Mouse (Mus musculus) neural tube, embryonic 12.5 days (tissue): ENCODE data around the gene Gp9. TPM values are rescaled to one million over a fixed set of nuclear protein-coding genes. Genes with fewer than 3 reads are reported as not detected.
A peak's percentile ranks its signal among the peaks of the same experiment; 100 is the strongest.

Experiments used
- ATAC-seq: fragments of 200-750 bp; cut with Nextera tagmentation; 2 replicates; pipeline ENCODE4 v1.8.0; 2017; ENCODE audit warnings: low read depth, mild to moderate bottlenecking, moderate TSS enrichment, moderate library complexity; ENCODE audit not compliant: low FRiP score
- H3K27ac ChIP-seq: fragments of 300-500 bp; sonication (generic); 2 replicates; pipeline ENCODE4 v1.5.1; 2016
- H3K27me3 ChIP-seq: fragments of 300-500 bp; sonication (generic); replicated peaks from 2 replicates; pipeline ENCODE4 v1.6.1; 2016; ENCODE audit warnings: mild to moderate bottlenecking
- H3K36me3 ChIP-seq: fragments of 300-500 bp; sonication (generic); 2 replicates; pipeline ENCODE4 v1.6.1; 2016; ENCODE audit warnings: mild to moderate bottlenecking
- H3K4me1 ChIP-seq: fragments of 300-500 bp; sonication (generic); 2 replicates; pipeline ENCODE4 v1.6.1; 2016
- H3K4me2 ChIP-seq: fragments of 300-500 bp; sonication (generic); replicated peaks from 2 replicates; pipeline ENCODE4 v1.6.1; 2016; ENCODE audit warnings: mild to moderate bottlenecking
- H3K4me3 ChIP-seq: fragments of 300-500 bp; sonication (generic); 2 replicates; pipeline ENCODE4 v1.5.1; 2016
- H3K9ac ChIP-seq: fragments of 300-500 bp; sonication (generic); 2 replicates; pipeline ENCODE4 v1.6.1; 2016; ENCODE audit warnings: mild to moderate bottlenecking
- H3K9me3 ChIP-seq: fragments of 300-500 bp; sonication (generic); 2 replicates; pipeline ENCODE4 v1.6.1; 2016; ENCODE audit warnings: mild to moderate bottlenecking
- WGBS: fragments of 180-500 bp; shearing (Covaris S2); methylation state at CpG from one replicate; pipeline ENCODE4 v1.1.7; 2016; 5-methylcytosine and 5-hydroxymethylcytosine counted together
- polyA plus RNA-seq: library from polyadenylated mRNA; unstranded; fragments of >200 nt; fragmentation: Nextera tagmentation; extraction: Ambion mirVana; gene quantifications from 2 replicates; pipeline ENCODE4 v1.2.1, GENCODE M21; 2016

Gene Gp9
- 1.6 and 2.8 TPM in 2 replicates for polyA plus RNA-seq

DNA sequence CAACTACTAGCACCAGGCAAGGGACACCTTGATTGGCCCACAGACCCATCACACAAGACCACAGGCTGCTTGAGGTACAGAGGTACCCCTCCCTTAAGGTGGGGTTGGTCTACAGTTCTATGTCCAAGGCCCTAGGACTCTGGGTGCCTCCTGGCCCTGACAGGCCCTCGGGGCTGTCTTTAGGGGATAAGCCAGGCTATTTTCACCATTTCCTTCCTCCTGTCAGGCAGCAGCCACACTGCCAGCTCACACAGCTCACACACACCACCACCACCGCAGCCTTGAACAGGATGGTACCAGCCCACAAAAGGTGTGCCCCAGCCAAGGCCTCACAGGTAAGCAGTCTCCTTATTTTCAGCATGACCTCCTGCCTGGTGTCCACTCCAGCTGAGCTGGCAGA, at the start of gene Gp9:
Gene Gp9, plus strand, starts transcription at position 231 of the 400 bp plus-strand sequence.
- Histone ChIP-seq H3K4me1 (no peaks in the 10 kb centered on the region), H3K36me3 (no peaks in the 10 kb centered on the region), H3K4me2 (no peak within 1 kb of the TSS), H3K9me3 (no peaks in the 10 kb centered on the region), H3K4me3 (no peak within 1 kb of the TSS), H3K27ac (no peak within 1 kb of the TSS), H3K9ac (no peak within 1 kb of the TSS), H3K27me3 (no peaks in the 10 kb centered on the region)
- WGBS: 70% methylated on average over 2 of the region's 2 CpGs
- ATAC-seq: no peak

DNA sequence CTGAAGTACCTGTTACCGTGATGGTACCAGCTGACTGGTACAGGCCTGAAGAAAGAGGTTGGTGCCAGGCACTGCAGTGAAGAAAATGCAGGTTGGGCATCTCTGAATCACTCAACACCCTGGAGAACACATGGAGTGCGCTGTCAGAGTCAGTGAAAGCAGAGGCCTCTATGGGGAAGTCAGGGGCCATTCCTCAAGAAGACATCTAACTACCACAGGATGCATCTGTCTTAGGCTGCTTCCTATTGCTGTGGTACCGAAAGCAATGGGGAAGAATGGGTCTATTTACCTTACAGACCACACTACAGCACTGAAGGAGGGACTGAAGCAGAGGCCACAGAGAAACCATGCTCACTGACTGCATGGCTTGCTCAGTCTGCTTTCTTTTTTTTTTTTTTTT, 49.8 kb upstream of the Gp9 start:
- Histone ChIP-seq H3K4me3 (no peak overlapping the region), H3K36me3 (no peaks in the 10 kb centered on the region), H3K4me1 (peaks cover 27% of the 10 kb centered on the region), H3K9ac (no peak overlapping the region), H3K27me3 (peaks cover 22% of the 10 kb centered on the region), H3K4me2 (no peak overlapping the region), H3K27ac (no peak overlapping the region), H3K9me3 (no peaks in the 10 kb centered on the region)
- ATAC-seq: no peak
- WGBS: 72% methylated on average over 3 of the region's 3 CpGs

DNA sequence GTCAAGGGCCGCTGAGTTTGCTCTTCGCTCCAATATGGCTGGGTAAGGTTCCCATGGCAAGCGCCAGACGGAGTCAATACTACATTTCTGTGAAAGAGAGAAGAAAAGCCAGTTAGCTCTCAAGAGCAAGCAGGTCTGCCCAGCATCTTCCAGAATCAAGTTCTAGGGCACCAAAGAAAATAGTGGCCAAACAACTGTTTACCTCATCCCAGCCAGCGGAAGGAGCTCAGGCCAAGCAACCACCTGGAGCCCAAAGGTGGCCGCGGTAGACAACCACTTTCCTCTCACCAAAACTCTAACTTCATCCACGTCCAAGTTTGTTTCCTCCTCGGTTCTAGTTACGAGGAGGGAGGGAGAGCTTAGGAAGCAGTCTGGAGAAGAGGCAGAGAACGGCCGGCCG, 47.7 kb upstream of the Gp9 start:
- peak overlapping the region; percentile 68 for H3K4me3 ChIP-seq
- no peak for ATAC-seq
- no peak overlapping the region for H3K27ac ChIP-seq
- peaks cover 31% of the 10 kb centered on the region for H3K4me1 ChIP-seq
- WGBS: 19% methylated on average over 13 of the region's 13 CpGs
- no peaks in the 10 kb centered on the region for H3K36me3 ChIP-seq
- peaks cover 31% of the 10 kb centered on the region for H3K27me3 ChIP-seq
- H3K9ac ChIP-seq: peak overlapping the region; percentile 74
- peak overlapping the region; percentile 74 for H3K4me2 ChIP-seq
- H3K9me3 ChIP-seq: no peaks in the 10 kb centered on the region

DNA sequence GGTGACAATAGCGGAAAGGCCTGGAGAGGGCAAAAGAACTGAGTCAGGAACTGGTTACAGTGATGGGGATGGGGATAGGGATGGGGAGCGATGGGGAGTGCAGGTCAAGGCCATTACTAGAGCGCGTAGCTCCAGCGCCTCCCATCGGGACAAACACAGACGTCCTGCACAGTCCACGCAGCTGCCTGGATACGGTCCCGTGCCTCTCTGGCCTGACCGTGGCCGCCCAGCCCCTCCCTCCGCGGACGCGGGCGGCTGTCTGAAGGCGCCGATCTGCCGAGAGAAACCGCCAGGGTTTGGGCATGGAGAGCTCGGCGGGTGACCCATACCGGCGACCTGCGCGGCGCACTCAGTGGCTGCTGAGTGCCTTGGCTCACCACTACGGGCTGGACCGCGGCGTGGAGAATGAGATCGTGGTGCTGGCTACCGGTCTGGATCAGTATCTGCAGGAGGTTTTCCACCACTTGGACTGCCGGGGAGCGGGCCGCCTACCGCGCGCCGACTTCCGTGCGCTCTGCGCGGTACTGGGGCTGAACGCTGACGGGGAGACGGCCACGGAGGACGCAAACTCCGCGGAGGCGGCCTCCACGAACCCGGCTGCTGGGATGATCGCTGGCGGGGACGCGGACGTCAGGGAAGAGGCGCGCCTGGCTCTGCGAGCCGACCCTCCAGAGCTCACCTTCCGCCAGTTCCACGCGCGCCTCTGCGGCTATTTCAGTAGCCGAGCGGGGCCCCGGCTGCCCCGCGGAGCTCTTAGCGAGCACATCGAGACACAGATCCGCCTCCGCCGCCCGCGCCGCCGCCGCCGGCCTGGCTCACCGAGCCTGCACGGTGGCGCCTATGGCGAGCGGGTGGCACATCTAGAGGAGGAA, 47.0 kb upstream of the Gp9 start, which contains the start of gene Efcc1:
Gene Efcc1, plus strand, starts transcription at position 279 of the 872 bp plus-strand sequence.
- Histone ChIP-seq H3K27me3 (peaks cover 31% of the 10 kb centered on the region), H3K9me3 (no peaks in the 10 kb centered on the region), H3K4me1 (peaks cover 31% of the 10 kb centered on the region), H3K4me3 (peak within 1 kb of the TSS; percentile 68), H3K4me2 (peak within 1 kb of the TSS; percentile 74), H3K36me3 (no peaks in the 10 kb centered on the region), H3K27ac (no peak within 1 kb of the TSS; the same call in 1 of the 2 replicates), H3K9ac (peak within 1 kb of the TSS; percentile 74)
- peak; percentile 81 for ATAC-seq
- under 1% methylated on average over 89 of the region's 90 CpGs for WGBS

DNA sequence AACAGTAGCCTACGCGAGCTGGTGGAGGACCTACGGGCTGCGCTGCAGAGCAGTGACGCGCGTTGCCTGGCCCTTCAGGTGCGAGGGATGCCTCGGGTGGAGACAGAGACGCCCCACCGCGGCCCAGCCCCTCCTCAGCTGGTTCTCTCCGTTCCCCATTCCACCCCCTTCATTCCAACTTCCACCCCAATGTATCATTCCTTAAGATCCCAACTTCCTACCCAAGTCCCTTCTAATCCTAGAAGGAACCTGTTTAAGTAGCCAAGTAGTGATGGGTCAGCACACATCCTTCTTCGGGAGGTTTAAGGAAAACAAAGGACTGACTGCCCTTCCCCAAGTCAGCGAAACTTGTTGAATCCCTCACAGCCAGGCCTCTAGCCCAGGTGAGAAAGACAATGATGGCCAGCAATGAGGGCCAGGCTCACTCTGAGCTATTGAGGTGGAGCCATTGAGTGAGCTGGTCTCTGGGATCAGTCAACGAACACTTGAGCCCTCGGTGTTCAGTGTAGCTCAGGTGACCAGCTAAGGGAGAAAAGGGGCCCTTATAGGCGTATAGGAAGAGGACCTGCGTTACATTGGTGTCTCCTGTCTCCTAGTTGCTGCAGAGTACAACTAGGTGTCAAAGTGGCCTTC, 46.3 kb upstream of the Gp9 start:
- 3% methylated on average over 19 of the region's 19 CpGs for WGBS
- ATAC-seq: peak; percentile 57
- H3K27me3 ChIP-seq: peaks cover 31% of the 10 kb centered on the region

GRCm38 (mm10) chr6:87732151-87733011, 45.5 kb upstream of the Gp9 start:
- WGBS: 1% methylated on average over 51 of the region's 53 CpGs

More for the DNA sequence above, 46.3 kb upstream of the Gp9 start:
- Histone ChIP-seq H3K27ac (no peak overlapping the region; the same call in 1 of the 2 replicates), H3K9ac (peak overlapping the region; percentile 74), H3K4me3 (peak overlapping the region; percentile 68), H3K36me3 (no peaks in the 10 kb centered on the region), H3K9me3 (no peaks in the 10 kb centered on the region), H3K4me2 (peak overlapping the region; percentile 74), H3K4me1 (peaks cover 31% of the 10 kb centered on the region)

DNA sequence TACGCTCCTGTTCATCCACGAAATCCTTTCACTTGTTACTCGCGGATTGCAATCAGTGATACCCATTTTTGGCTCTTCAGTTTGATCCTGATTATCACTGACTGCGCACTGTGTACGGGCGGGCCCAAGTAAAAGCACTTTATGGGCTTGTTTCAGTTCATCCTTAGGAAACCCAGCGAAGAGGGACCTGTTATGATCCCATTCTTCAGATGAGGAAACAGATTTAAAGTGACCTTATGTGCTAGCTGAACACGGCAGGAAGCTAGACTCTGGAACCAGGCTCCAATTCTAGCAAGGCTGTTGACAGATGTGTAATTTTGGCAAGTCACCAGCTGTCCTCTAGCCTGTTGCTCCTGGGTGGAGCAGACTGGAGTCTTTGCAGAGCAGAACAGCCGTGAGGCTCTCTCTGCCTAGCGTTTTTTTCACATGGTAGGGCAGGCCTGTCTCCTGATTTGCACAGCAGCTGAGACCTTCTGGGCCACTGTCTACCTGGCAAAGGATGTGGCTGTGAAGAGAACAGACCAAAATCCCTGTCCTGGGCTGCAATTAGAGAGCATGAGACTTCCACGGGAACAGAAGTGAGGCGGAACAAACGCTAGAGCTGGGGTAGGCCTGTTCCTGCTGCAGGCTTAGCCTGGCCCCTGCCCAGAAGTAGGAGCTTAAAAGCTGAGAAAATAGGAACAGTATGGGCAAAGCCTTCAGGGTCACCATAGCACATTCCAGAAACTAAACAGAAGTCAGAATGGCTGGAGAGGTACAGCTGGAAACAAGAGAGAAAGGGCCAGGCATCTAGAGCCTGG, 44.5 kb upstream of the Gp9 start:
- peak overlapping the region; percentile 8; the same call in 1 of the 2 replicates for H3K9ac ChIP-seq

More at GRCm38 (mm10) chr6:87732151-87733011, 45.5 kb upstream of the Gp9 start:
- peak overlapping the region; percentile 74 for H3K9ac ChIP-seq
- H3K4me1 ChIP-seq: peaks cover 31% of the 10 kb centered on the region
- peaks cover 31% of the 10 kb centered on the region for H3K27me3 ChIP-seq
- peak overlapping the region; percentile 74 for H3K4me2 ChIP-seq
- no peaks in the 10 kb centered on the region for H3K36me3 ChIP-seq
- no peak for ATAC-seq
- no peak overlapping the region for H3K27ac ChIP-seq
- peak overlapping the region; percentile 42 for H3K4me3 ChIP-seq
- no peaks in the 10 kb centered on the region for H3K9me3 ChIP-seq

DNA sequence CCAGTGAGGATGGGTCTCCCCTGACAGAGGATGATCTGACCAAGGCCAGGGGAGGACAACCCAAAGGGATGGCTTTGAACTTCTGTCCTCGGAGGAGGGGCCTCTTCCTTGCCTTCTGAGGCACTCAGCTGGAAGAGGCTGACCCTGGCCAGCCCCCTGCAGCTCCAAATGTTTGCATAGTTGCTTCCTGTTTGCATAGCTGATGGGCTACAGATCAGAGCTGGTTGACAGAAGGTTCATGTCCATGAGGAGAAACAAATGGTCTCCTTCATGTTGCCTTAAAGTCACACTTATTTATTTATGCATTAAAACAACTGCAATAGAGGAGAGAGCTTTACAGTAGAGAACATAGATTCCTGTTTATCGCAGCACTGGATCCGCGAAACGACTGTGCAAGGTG, 43.7 kb upstream of the Gp9 start:
- no peak for ATAC-seq
- Histone ChIP-seq H3K9me3 (no peaks in the 10 kb centered on the region), H3K9ac (no peak overlapping the region), H3K27me3 (peaks cover 31% of the 10 kb centered on the region), H3K36me3 (no peaks in the 10 kb centered on the region), H3K4me2 (no peak overlapping the region), H3K4me3 (no peak overlapping the region), H3K4me1 (peaks cover 44% of the 10 kb centered on the region), H3K27ac (no peak overlapping the region)
- WGBS: 59% methylated on average over 5 of the region's 5 CpGs

More for the DNA sequence above, 44.5 kb upstream of the Gp9 start:
- peak overlapping the region; percentile 74 for H3K4me2 ChIP-seq
- H3K27ac ChIP-seq: no peak overlapping the region
- 22% methylated on average over 14 of the region's 14 CpGs for WGBS
- peaks cover 39% of the 10 kb centered on the region for H3K4me1 ChIP-seq
- no peak for ATAC-seq
- peaks cover 31% of the 10 kb centered on the region for H3K27me3 ChIP-seq
- no peaks in the 10 kb centered on the region for H3K9me3 ChIP-seq
- no peaks in the 10 kb centered on the region for H3K36me3 ChIP-seq
- H3K4me3 ChIP-seq: peak overlapping the region; percentile 42

DNA sequence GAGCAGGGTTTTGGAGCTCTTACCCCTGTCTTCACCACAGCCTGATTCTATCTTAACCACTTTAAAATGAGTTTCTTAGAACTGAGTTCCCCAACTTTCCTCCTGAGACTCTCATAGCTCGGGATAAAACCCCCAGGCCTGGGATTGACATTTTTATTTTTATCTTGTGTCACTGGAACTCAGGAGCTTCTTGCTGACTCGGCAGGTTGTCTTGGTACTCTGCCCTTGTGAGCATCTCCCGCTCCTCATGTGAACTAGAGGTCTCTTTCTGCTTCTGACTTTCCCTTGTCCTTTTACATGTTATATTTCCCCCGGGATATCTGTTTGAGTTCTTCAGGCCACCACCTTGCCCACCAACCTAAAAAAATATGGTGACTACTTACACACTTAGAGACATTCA, 40.9 kb upstream of the Gp9 start:
- no peak overlapping the region for H3K9ac ChIP-seq

DNA sequence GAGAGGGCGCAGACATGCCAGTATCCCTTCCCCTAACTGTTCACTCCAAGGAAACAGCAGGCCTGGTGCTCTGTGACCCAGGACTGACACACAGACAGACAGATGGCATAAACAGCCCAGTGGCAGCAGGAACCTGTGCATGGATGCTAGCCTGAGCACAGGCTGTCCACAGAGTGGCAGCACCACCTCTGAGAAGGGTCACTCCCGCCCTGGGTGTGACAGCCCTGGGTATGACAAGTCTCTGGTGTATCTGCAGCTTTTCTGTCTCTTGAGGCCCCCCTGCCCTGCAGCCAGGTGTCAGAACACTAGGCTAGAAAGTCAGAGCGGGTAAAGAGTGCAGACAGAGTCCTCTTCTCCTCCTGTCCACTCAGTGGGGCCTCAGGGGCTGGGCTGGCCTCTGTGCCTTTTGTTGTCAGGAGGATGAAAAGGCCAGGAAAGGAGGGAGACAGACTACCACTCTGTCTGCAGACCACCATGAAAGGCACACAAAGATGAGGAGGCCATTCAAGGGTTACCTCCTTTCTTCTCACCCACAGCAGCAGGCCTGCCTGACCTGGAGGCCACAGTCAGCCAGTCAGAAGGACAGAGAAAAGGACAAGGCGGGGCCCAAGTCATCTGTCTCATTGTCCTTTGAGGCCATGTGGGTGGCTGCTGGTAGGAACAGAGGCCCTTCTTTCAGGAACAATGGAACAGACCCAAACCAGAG, 39.8 kb upstream of the Gp9 start:
- no peaks in the 10 kb centered on the region for H3K36me3 ChIP-seq
- no peak overlapping the region for H3K4me2 ChIP-seq
- no peak overlapping the region for H3K27ac ChIP-seq

More for the DNA sequence above, 40.9 kb upstream of the Gp9 start:
- Histone ChIP-seq H3K4me2 (no peak overlapping the region), H3K4me1 (peaks cover 36% of the 10 kb centered on the region), H3K27me3 (peaks cover 20% of the 10 kb centered on the region), H3K9me3 (no peaks in the 10 kb centered on the region), H3K36me3 (no peaks in the 10 kb centered on the region), H3K4me3 (no peak overlapping the region), H3K27ac (no peak overlapping the region)
- 79% methylated on average over 4 of the region's 4 CpGs for WGBS
- ATAC-seq: no peak

GRCm38 (mm10) chr6:87739898-87740297, 38.0 kb upstream of the Gp9 start:
- no peaks in the 10 kb centered on the region for H3K27me3 ChIP-seq
- ATAC-seq: no peak
- H3K4me1 ChIP-seq: peaks cover 19% of the 10 kb centered on the region
- 59% methylated on average over 6 of the region's 6 CpGs for WGBS
- H3K9me3 ChIP-seq: no peaks in the 10 kb centered on the region
- H3K4me3 ChIP-seq: no peak overlapping the region
- no peaks in the 10 kb centered on the region for H3K36me3 ChIP-seq
- no peak overlapping the region for H3K27ac ChIP-seq
- no peak overlapping the region for H3K4me2 ChIP-seq
- no peak overlapping the region for H3K9ac ChIP-seq

More for the DNA sequence above, 39.8 kb upstream of the Gp9 start:
- 20% methylated on average over 4 of the region's 4 CpGs for WGBS
- H3K27me3 ChIP-seq: peaks cover 9% of the 10 kb centered on the region
- no peaks in the 10 kb centered on the region for H3K9me3 ChIP-seq
- no peak overlapping the region for H3K4me3 ChIP-seq
- peak; percentile 67 for ATAC-seq
- H3K4me1 ChIP-seq: peaks cover 25% of the 10 kb centered on the region
- H3K9ac ChIP-seq: no peak overlapping the region
